Mouse (Mus musculus) megakaryocyte, embryonic 14.5 days (primary cell): ENCODE data around the gene Prss34.

ENCODE experiments used
- FLI1 ChIP-seq: IDR thresholded peaks from 2 replicates; pipeline ENCODE4 v1.6.1; 2012; ENCODE audit warnings: low read length, inconsistent platforms, mixed read lengths
- GATA1 ChIP-seq: IDR thresholded peaks from 3 replicates; pipeline ENCODE4 v1.6.1; 2012; ENCODE audit warnings: mixed read lengths, low read length, inconsistent platforms, borderline replicate concordance

- TF ChIP-seq FLI1: no peak
- no peak for TF ChIP-seq GATA1
Observed at GRCm38 (mm10) chr17:25293495-25293894, 4.7 kb upstream of the Prss34 start.
